Mouse (Mus musculus) large intestine, adult 2 months (tissue): Measurements from ENCODE around the gene Irx2. TPM values are rescaled to one million over a fixed set of nuclear protein-coding genes. Genes with fewer than 3 reads are reported as not detected.

ENCODE experiments used
- DNase-seq: peaks from one replicate; pipeline ENCODE4 v3.0.0-alpha.2; 2012; ENCODE audit warnings: low read depth, low spot score
- WGBS: fragments of 180-500 bp; shearing (Covaris S2); methylation state at CpG from one replicate; pipeline ENCODE4 v1.1.7; 2018; 5-methylcytosine and 5-hydroxymethylcytosine counted together
- polyA plus RNA-seq: library from polyadenylated mRNA; depleted of rRNA; stranded (reverse); fragments of >200 nt; gene quantifications from 2 replicates; pipeline ENCODE4 v1.2.3, GENCODE M21; 2012; rRNA removed

The Irx2 gene
- polyA plus RNA-seq, result 0.12 and 0.30 TPM in 2 replicates

GRCm38 (mm10) chr13:72628462-72628916 is at the start of gene Irx2:
TSS of gene Irx2 (plus strand) at chr13:72628820.
- WGBS, result 4% methylated on average over 43 of the region's 45 CpGs
- DNase-seq, result no peak

- 82% methylated on average over 2 of the region's 2 CpGs for WGBS
- DNase-seq, result no peak
These were observed 47.3 kb upstream of the Irx2 start for GRCm38 (mm10) chr13:72581276-72581675.

DNA sequence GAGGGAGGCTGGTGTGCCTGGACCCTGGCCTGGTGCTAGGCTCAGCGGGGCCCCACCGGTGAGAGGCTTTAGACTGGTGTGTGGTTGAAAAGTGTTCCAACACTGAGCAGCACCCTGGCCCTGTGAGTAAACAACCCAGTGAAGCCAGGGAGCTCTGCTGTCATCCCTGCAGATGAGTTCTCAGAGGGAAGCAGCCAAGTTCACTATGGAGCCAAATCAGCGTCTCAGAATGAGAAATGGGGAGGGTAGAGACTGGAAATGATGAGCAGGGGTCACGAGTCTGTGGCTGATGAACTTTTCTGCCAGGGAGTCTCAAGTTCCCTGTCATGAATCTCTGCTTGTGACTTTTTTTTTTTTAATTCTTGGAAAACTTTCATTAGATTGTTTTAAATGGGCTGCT is 36.1 kb upstream of the Irx2 start:
- no peak for DNase-seq
- WGBS, result 49% methylated on average over 4 of the region's 4 CpGs

GRCm38 (mm10) chr13:72593310-72593709 is 35.3 kb upstream of the Irx2 start:
- 20% methylated on average over 6 of the region's 6 CpGs for WGBS
- DNase-seq, result no peak

GRCm38 (mm10) chr13:72593710-72594111 is 34.9 kb upstream of the Irx2 start:
- WGBS, result 36% methylated on average over 4 of the region's 4 CpGs
- no peak for DNase-seq

GRCm38 (mm10) chr13:72599254-72599653 is 29.4 kb upstream of the Irx2 start:
- no peak for DNase-seq
- 89% methylated on average over 3 of the region's 3 CpGs for WGBS

DNA sequence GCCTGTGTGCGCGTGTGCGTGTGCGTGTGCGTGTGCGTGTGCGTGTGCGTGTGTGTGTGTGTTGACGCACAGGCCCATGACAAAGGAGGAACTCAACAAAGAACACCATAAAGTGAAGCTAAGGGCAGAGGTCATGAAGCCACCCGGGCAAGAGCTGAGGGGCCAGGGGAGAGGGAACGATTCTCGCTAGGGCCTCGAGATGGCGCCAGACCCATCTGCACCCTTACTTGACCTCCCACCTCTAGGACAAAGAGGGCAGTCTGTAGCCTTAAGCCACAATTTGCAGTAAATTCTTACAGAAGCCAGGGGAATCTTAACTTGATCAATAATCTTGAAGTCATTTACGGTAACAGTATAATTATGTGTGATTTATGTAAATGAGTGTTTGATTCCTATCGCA is 19.9 kb upstream of the Irx2 start:
- DNase-seq, result no peak
- 68% methylated on average over 16 of the region's 16 CpGs for WGBS

DNA sequence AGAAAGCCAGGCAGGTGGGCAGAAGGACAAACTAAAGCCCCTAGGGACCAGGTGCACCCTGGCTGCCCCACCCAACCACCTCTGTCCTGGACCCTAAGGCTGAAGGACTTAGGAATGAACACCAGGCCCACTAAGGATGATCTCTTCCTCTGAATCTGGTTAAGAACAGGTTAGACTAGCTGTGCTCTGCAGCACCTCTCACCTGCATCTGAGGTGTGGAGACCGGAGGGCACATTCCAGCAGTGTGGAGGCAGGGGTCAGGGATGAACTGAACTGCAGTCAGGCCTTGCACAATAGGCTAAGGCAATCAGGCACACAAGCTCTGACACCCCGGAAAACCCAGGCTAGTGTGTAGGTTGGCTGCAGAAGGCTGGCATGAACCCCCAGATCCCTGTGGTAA is 18.3 kb upstream of the Irx2 start:
- DNase-seq, result no peak
- 55% methylated on average over 2 of the region's 2 CpGs for WGBS

DNA sequence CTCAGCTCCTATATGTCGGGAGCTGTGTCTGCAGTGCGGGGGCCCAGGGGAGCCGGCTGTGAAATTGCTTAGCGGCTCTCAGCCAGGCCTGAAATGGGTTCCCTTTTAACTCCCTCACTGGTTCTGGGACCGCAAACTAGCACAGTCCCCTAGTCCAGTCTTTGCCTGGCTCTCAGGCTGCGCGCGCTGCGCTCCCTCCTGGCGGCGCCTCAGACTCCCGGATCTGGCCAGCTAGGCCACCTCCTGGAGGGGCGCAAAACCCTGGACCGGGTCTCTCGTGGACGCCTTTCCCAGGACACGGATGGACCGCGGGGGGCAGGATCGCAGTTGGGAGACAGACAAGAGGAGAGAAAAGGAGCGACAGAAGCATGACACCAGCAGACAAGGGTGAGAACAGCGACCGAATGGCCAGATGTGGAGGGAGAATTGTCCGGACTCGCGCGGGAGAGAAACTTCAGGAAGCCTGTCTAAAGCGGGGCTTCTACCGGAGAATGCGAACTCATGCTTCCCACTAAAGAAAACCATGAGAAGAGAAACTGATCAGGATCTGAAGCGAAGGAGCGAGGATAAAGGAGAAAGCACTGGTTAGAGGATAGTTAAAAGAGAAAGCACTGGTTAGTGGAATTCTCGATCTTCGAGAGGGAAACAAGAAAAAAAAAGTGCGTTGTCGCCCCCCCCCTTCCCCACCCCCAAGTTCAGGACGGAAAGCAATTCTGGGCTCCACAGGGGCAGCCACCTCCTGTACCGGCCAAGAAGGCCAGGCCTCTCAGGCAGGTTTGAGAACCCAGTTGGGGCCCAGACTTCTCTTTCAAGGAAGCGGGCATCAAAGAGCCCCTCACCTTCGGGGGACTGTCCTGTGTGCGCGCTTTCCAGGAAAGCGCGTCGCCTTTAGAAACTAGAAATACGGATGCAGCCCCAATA is 4.4 kb upstream of the Irx2 start:
- no peak for DNase-seq
- WGBS, result 3% methylated on average over 46 of the region's 46 CpGs

DNA sequence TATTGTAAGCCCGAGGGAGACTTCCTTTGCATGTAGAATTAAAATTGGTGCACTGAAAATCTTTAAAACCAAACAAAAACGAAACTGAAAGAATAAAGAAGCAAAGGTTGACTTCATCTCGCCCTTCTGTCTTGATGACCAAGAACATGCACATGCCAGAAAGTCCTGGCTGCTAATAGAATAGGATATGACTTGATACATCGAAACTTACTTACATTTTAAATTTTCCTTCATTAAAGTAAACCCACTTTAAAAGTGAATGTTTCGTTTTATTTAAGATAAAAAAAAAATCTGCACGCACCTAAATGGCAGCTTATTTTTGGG is 3.8 kb upstream of the Irx2 start:
- WGBS, result 6% methylated on average over 6 of the region's 6 CpGs
- DNase-seq, result no peak

DNA sequence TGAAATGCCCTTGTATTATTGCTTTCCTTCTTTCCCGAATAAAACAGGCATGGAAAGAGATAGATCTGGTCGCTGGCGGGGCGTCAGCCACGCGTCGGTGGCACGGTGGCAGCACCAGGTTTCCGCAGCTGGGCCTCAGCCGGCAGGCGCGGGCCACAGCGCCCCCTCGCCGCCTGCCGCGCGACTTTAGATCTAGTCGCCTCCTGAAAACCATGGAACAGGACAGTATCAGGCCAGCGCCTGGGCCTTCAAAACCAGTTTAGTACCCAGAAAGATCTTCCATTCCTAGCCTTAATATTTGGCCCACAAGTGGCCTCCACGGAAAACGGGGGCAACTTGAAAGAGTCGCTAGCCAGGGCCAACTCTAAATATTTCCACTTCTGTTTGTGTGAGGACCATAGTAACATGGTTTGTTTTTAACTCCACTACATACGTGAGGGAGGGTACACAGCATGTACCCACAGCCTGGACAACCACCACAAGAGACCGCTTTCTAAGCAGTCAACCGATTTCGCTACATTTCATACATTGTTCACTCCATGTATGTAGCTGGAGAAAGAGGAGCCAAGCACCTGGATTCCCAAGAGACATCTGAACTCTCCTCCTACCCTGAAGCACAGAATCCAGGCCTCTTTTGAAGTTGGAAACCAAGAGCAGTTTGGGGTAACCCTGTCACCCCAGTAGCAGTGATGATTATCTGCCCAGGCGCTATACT is 3.2 kb upstream of the Irx2 start:
- no peak for DNase-seq
- WGBS, result 16% methylated on average over 28 of the region's 28 CpGs

DNA sequence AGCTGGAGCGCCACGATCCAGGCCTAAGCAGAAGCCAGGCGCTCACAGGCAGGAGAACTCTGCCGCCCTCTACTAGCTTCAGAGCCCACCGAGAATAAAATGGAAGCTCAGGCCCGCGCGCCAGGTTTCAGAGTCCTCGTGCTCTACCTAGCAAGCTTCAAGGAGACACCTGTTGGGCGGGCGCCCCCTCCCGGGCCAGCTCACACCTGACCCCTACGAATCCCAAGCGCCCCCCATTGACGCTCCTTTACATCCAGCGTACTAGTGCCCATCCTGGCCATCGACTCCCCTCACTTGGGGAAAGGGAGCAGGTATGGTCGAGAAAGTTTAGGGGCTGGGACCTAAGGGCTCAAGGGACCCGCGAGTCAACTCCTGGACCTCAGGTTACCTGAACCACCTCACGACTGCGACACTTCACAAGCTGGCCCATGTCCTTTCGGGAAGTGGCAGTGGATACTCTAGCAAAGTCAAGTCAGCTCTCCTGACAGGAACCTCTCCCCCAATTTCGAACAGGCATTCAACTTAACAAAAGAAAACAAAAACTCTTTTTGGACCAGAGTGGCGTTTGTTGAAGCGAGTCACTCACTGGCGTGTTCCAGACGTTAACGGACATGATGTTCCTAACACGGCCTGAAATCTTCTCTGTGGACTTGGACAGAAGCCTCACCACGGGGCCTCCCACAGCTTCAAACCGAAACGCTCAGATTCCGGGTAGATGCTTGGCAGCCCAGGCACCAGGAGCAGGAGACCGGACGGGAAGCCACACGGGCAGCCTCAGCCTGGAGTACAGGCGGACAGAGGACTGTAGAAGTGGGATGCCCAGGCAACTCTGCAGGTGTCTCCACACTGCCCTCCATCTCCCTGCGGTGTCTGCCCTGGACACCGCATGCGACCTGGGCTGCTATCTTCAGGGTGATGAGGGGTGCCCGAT is 964 bp upstream of the Irx2 start:
- no peak for DNase-seq
- WGBS, result 3% methylated on average over 42 of the region's 42 CpGs

GRCm38 (mm10) chr13:72628935-72629631 is 463 bp downstream of the Irx2 start:
- no peak for DNase-seq

DNA sequence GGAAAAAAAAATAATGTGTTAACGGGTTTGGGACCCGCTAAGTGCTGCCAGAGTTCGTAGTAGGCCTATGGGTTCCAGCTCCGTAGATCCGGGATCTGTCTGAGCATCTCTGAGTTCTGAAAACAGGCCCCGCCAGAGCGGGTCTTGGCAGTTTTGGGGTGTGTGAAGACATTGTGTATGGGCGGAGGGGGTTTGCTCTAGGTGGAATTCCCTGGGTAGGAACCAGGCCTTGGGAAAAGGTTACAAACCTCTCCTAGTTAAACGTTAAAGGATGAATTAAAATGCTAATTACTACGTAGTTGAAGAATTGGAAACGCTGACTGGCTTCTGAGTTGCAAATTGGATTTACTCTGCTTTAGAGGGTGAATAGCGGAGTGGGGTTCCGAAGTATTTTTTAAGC is 1.2 kb downstream of the Irx2 start:
- WGBS, result 6% methylated on average over 13 of the region's 13 CpGs
- DNase-seq, result no peak

More at GRCm38 (mm10) chr13:72628935-72629631, 463 bp downstream of the Irx2 start:
- 1% methylated on average over 88 of the region's 88 CpGs for WGBS

GRCm38 (mm10) chr13:72630501-72631372 is 2.1 kb downstream of the Irx2 start:
- DNase-seq, result no peak
- WGBS, result 8% methylated on average over 60 of the region's 60 CpGs

GRCm38 (mm10) chr13:72631373-72632021 is 2.9 kb downstream of the Irx2 start:
- no peak for DNase-seq
- 5% methylated on average over 62 of the region's 62 CpGs for WGBS

- WGBS, result 24% methylated on average over 6 of the region's 6 CpGs
- no peak for DNase-seq
These were observed 3.7 kb downstream of the Irx2 start for GRCm38 (mm10) chr13:72632361-72632760.

- DNase-seq, result no peak
- WGBS, result 22% methylated on average over 2 of the region's 2 CpGs
These were observed 4.5 kb downstream of the Irx2 start for GRCm38 (mm10) chr13:72633097-72633496.
